Mouse (Mus musculus): Measurements from ENCODE around the gene Zfand2a.

Gene Zfand2a
- long read RNA-seq, experiment 1, partial matches to known transcripts, result 0 of 1 reads
- long read RNA-seq, experiment 1, other reads (novel, unspliced or antisense), result 0 of 1 reads
- long read RNA-seq, experiment 2, partial matches to known transcripts, result 4 of 4 reads
- long read RNA-seq, experiment 2, other reads (novel, unspliced or antisense), result 0 of 4 reads

DNA sequence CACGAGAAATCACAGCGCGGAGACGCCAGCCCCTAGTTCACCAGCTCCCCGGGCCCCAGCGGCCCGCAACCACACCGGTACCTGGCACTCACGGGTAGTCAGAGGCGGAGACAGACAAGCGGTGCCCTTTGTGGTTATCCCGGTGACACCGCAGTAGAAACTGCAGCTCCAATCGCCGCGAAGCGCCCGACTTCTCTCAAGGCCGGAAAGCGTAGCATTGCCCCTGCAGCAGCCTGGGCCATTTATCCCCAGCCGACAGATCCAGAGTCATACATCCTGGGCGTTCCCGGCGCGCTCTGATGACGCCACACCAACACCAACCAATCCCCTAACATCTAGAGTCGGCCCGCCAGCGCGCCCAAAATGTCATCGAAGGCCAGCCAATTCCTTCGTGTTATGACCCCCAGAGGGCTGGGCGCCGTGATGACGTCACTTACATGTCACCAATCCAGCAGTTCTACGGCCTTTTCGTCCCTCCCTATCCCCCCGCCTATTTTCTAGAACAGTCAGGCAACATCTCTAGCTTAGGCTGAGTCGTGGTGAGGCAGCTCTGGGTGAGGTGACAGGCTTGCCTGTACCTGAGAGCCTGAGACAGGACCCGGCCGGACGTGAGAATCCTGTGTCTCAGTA lies at the start of gene Zfand2a:
Zfand2a (minus strand) TSS at position 365 of the 630 bp plus-strand sequence.
- intact Hi-C loops (cut with DNase I), result no loop called here

DNA sequence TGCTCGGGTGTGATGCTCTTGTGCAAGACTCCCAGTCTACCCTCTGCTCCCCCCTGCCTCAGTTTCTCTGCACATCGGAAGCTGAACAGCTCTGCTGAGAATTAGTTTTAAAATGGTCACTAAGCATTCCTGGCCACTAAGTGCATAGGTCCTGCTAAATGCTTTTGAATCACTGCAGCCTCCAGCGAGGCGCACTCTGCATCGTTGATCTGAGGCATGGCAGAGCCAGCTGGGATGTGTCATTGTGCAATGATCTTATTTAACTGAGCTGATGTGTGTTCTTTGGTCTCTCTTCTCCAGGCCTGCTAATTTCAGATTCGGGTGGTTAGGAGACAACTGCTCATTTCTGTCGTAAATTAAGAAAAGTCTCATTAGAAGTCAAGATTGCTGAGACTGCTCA lies 44.5 kb upstream of the Zfand2a start:
- intact Hi-C loops (cut with DNase I), result no loop called here

DNA sequence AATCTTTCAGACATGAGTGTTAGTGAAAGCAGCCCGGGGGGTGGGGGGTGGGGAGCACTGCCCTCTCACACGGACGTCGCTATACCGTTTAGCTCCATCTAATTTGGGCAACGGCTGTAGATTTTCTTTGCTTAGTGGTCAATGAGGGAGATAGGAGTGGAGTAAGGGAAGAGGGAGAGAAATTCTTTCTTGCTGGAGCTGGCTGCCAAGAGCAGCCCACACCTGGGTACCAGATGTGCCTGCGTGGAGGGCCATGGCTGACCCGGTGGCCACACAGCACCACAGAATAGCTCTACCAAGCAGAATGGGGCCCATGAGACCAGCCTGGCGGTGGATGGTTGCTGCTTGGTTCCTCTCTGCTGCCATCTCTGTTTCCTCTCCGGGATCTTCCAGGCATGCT lies 37.6 kb upstream of the Zfand2a start:
- intact Hi-C loops (cut with DNase I), result no loop called here

DNA sequence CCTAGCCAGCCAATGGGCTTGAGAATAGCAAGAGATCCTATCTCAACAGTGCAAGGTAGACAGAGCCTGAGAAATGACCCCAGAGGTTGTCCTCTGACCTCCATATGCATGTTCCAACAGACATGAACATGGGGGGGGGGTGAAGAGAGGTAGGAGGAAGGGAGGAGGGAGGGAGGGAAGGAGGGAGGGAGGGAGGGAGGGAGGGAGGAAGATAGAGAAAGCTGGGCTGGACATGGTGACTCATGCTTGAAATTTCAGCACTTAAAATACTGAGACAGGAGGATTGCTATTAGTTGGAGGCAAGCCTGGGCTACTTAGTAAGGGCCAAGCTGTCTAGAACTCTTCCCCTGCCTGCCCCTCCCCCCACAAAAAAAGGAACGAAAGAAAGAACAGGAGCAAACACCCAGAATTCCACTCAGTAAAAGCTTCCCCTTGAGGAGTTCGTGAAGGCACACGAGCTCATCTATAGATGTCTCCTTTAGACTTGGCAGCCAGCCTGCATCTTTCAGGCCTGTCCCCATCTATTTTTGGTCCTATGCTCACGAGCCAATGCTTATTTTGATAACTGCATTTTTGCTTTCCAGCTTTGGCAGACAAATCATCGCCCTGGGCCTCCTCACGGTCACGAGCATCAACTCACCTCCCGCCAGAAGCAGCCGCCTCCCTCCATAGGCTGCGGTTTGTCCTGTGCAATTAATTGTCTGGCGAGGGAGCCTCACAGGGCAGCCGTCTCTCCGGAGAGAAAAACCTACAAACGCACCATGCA lies 35.9 kb upstream of the Zfand2a start:
- intact Hi-C loops (cut with DNase I), result no loop called here

DNA sequence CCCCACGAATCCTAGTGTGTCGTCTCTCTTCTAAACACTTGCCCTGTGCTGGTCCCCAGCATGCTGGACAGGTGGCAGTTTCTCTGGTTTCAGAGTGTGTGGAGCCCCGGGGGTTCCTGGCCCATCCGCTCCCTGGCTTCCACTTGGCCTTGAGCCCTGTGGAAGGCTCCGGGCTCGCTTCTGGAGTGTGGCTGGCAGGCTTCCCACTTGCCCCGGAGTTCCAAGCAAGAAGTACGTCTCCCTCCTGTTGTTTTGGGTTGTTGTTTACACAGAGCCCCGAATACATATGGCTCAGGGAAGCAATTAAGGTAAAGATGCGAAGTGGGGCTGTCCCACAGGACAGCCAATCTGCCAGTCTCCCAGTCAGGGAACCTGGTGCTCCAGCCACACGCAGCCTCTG lies 31.9 kb upstream of the Zfand2a start:
- intact Hi-C loops (cut with DNase I), result no loop called here

DNA sequence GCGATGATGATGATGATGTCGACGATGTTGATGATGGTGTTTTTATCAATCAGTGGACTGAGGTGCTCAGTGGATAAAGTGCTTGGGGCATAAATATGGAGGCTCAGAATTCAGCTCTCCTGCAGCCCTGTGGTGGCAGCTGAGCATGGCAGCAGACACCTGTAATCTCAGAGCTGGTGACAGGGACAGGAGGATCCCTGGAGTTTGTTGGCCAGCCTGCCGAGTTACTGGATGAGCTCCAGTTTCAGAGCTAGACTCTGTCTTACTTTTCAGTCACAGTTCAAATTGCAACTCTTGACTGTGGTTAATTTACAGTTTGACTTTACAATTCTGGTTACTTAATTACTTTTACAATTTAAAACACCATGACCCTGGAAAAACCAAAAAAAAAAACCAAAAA lies 27.9 kb upstream of the Zfand2a start:
- intact Hi-C loops (cut with DNase I), result no loop called here

DNA sequence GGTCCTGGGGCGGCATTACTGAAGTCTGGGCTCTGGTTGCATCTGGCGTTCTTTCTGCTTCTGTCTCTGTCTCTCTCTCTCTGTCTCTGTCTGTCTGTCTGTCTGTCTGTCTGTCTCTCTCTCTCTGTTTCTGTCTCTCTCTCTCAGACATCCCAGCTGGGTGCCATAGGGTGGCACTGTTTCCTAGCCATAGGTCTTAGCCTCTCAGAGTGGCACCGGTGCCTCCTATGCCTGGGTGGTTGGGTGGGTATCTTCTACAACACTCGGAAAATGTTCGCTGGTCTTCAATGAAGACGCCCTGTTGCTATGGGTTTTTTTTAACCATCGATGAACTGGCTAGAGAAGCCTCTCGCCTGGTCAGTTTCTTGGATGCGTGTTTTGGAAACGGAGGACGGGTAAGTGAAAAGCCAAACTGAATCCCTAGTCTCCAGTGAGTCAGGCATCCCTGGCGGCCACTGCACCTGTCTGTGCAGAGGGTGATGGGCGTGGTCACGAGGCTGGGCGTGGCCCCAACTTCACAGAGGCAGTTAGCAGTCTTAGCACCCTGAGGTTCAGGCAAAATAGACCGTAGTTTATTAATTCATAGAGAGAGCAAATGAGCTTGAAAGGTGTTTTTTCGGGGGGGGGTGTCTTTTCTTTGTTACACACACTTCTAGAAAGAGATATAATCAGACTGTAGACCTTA lies 26.5 kb upstream of the Zfand2a start:
- intact Hi-C loops (cut with DNase I), result no loop called here

DNA sequence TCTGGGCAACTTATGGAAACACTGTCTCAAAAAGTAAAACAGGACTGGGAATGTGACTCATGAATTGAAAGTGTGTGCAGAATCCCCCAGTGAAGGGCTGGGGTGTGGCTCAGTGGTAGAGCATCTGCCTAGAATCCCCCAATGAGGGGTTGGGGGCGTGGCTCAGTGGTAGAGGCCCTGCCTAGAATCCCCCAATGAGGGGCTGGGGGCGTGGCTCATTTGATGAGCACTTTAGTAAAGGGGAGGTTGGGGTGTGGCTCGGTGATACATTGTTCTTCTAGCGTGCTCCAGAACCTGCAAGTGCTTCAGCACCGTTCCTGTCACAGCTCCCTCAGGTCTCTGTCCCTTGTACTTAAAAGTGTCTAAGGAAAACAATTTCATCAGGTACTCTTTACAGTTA lies 21.9 kb upstream of the Zfand2a start:
- intact Hi-C loops (cut with DNase I), result loop anchor here (5.0 kb wide), 2 partner anchors 74 to 144 kb away; no protein-coding TSS in a partner anchor

DNA sequence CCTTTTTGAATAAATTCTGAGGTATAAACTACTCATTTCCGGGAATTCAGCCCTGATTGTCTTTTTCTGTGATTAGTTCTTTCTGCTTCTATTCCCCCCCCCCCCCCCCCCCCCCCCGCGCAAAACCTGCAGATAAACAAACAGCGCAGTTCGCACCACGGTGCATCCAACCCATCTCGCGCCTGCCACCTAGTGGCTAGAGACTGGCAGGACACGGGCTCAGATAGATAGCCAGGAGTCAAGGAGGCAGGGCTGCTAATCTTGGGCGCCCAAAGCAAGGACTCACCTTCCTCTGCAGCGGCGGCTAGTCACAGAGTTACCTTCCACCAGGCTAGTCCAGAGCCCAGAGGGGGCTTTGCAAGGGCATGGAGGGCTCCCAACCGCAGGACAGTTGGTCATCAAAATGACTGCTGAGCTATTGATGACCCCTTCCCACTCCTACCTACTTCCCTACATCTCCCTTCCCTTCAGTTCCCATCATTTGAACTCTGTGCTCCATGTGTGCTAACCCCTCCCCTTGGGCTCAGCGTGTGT lies 20.8 kb upstream of the Zfand2a start:
- intact Hi-C loops (cut with DNase I), result loop anchor here (5.0 kb wide), 2 partner anchors 73 to 143 kb away; no protein-coding TSS in a partner anchor

DNA sequence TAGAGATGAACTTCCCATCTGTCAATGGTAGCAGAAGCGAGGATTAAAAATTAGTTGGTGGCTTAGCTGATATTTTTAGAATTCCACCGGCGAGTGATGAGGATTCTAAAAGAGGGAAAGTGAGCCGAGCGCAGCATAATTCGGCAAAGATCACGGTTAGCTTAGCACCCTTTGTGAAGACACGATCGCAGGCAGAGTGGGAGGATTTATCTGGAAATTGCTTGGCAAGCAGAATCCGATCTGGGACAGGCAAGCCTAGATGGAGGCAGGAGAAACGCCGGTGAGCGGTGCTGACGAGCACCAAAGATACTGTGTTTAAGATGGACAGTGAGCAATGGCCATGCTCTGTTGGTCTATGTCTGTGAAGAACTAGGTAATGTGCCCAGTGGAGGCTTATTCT lies 17.9 kb upstream of the Zfand2a start:
- intact Hi-C loops (cut with DNase I), result no loop called here

DNA sequence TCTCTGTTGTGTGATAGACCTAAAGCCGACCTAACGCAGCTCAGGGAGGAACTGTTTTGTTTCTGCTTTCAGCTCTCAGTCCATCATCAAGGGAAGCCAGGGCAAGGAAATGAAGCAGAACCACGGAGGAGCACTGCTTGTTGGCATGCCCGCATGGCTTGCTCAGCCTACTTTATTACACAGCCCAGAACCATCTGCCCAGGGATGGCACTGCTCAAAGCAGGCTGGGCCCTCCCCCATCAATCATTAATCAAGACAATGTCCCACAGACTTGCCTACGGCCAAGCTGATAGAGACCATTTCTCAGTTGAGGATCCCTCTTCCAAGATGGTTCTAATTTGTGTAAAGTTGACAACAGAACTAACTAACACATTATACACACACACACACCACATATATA lies 14.4 kb upstream of the Zfand2a start:
- intact Hi-C loops (cut with DNase I), result no loop called here

DNA sequence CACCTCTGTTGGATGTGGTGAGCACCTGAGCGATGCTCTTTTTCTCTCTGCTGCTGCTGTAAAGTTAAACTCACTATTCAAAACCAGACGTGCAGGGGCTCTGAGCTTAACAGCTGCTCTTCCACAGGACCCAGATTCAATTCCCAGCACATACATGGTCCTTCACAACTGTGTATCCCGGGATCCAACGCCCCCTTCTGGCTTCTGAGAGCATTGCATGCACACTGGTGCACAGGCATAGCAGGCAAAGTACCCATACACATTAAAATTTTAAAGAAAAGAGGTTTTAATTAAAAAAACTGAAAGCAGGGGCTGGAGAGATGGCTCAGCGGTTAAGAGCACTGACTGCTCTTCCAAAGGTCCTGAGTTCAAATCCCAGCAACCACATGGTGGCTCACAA lies 12.6 kb upstream of the Zfand2a start:
- intact Hi-C loops (cut with DNase I), result no loop called here

DNA sequence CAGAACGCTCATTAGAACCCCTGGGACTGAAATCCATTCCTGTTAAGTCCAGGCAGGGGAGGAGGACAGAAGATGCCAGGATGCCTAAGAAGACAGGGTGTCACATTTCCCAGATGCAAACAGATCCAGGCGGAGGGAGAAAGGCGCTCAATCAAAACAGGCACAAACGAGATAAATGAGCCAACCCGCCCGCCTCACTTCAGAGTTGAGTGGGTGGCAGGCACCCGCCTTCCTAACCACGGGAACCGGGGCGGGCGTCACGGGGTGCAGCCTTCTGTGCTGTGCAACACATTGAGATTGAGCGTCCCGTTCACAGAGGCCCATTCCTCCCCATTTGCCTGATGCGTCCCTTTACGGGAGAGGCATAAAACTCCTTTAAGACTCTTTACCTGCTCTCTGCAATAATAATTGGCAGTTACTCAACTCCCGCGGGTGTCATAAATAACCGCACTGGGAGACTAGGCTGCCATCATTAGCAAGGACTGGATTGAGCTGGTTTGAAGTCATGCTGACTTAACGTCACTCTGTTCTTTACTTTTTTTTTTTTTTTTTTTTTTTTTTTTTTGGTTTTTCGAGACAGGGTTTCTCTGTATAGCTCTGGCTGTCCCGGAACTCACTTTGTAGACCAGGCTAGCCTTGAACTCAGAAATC lies 10.8 kb upstream of the Zfand2a start:
- intact Hi-C loops (cut with DNase I), result no loop called here

DNA sequence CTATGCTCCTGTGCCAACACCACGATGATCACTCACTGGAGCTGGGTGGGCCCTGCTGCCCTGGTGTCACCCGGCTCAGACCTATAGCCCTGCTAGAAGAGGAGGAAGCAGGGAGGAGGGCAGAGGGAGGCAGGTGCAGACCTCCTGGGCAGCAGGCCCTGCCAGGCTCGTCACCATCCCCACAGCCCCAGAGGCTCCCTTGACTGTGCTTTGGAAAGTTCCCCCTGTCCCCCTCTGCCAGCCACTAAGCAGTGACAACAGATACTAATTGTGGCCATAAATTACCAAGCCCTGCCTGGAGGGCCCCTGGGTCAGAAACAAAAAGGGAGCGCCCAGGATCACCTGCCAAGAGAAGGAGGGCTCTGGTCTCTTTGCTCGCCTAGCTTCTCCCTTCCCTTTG lies 9.3 kb upstream of the Zfand2a start:
- intact Hi-C loops (cut with DNase I), result no loop called here

DNA sequence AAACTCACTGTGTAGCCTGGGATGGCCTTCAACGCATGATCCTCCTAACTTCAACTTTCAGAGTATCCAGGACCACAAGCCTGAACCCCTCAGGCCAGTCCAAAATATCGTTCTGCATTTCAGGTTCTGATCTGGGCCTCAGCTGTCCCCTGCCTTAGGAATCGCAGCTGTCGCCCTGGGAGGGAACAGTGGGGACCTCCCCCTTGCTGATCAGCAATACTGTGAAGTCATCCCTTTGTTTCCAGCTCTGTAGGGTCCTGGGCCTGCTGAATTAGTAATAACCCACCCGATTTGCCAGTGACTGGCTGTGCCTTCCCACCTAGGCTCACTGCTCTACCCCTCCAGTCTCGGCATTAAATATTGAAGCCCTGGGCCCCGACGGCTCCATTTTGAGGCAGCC lies 7.0 kb upstream of the Zfand2a start:
- intact Hi-C loops (cut with DNase I), result no loop called here

DNA sequence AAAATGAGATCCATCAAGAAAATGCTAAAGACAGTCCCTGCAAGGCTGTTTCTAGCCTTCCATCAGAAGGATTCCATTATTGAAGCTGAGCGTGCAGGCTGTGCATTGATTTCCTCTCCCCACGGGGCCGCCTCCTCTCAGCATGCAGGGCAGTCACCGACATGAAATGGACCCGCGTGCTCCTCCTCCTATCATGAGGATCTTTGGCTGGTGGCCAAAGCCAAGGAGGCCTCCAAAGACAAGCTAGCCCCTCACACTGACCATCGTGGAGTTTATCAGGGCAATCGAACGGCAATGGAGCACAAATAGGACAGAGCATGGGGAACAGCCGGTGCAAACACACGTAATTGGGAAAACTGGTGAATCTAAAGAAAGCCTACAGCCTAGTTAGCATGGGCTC lies 5.8 kb upstream of the Zfand2a start:
- intact Hi-C loops (cut with DNase I), result no loop called here

DNA sequence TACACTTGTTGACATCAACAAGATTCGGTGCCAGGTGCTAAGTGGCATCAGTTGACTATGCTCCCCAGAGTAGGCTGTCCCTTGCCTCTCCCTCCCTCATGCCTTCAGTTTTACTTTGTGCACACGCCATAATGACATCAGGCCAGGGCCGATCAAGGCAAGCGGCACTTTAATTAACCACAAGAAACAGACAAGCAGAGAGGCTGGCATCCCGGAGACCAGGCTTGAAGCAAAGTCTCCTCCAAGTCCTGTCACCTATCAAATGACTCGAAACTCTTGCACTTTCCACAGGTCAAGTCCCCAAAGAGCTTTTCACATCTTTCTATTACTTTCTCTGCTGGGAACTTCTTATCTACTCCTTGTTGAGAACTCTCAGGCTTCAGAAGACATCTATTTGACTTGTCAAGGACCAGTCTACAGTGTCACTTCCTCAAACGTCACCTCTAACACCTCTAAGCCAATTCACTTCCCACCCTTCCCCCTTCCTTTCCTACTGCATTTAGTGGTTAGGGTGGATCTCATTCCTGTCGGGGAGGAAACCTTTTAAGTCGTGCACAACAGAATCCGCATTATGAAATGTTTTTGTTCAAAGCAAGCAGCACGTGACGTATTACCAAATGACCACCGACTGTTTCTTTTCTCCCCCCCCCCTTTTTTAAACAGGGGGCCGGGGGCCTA lies 1.0 kb downstream of the Zfand2a start:
- intact Hi-C loops (cut with DNase I), result no loop called here

DNA sequence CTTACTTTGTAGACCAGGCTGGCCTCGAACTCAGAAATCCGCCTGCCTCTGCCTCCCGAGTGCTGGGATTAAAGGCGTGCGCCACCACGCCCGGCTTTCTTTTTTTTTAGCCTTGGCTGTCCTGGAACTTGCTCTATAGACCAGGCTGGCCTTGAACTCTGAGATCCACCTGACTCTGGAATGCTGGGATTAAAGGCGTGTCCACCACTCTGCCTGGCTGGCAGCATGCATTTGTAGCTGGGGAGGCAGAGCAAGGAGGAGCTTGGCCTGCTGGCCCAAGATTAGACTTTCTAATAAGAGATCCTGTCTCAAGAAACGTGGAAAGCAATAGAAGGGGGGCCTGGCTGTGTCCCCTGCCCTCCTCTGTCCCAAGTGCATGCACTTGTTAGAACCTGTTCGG lies 3.9 kb downstream of the Zfand2a start:
- intact Hi-C loops (cut with DNase I), result no loop called here

DNA sequence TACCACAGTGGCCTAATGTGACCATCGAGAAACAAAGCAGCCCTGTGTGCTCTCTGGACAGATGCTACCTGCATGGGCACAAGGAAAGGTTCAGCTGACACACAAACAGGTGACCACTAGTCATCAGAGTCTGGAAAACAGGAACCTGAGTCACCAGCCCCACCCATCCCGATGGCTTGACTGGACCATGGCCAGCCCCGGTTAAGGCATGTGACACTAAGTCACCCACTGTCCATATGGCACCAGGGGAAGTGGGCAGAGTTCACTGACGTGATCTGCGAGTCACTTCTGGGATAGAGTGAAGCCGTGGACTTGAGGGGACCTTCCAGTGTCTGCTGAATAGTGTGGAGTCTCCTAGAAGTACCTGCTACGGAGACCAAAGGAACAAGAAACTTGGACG lies 5.3 kb downstream of the Zfand2a start:
- intact Hi-C loops (cut with DNase I), result no loop called here

DNA sequence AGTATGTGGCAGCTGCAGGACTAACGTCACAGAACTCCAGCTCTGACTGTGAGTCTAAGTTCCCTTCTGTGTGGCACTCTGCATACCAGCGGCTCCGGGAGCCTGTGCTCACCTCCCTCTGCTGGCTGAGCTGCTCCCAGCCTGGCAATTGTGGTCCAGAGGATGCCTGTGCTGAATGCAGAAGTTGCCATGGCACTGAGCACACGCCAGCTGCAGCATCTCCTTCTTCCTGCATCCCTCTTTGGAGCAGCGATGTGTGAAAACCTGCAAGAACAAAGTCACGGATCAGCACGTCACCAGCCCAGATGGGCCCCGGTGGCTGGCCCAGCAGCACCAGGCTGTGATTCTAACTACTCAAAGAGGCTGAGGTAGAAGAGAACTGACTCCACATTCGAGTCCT lies 9.6 kb downstream of the Zfand2a start:
- intact Hi-C loops (cut with DNase I), result no loop called here

DNA sequence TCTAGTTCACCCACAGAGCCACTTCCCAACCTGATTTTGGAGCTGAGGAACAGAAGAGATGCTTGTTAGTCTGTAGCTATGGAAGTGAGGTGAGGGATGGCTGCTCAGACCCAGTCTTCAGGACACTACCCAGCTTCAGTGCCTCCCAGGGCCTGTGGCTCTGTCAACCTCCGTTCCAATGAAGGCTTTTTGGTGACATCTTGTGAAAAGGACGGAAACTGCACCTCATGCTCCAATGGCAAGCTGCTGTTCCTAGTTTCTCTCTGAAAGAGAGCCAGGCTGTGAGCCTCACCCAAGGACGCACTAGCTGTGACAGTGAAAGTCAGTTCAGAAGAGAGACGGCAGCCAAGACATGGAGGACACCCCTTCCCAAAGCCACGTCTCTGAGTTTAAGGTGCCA lies 16.4 kb downstream of the Zfand2a start:
- intact Hi-C loops (cut with DNase I), result loop anchor here (2.0 to 5.0 kb wide), 2 partner anchors 56 to 103 kb away; no protein-coding TSS in a partner anchor
